Mouse (Mus musculus) adrenal gland, adult 2 months (tissue): ENCODE results near the gene Mpp5. TPM values are rescaled to one million over a fixed set of nuclear protein-coding genes. Genes with fewer than 3 reads are reported as not detected.

Source experiments
- DNase-seq: peaks from one replicate; pipeline ENCODE4 v3.0.0; 2021
- polyA plus RNA-seq: library from polyadenylated mRNA; depleted of rRNA; stranded (reverse); fragments of >200 nt; gene quantifications from 2 replicates; pipeline ENCODE4 v1.2.3, GENCODE M21; 2012; rRNA removed
- total RNA-seq, 2 experiments: library from RNA; stranded (reverse); gene quantifications; 2 replicates each; pipeline ENCODE4 v1.2.3; 2021

Mpp5 gene
- total and polyA plus RNA-seq, 3 experiments, result 0.33 to 36.3 (median 26.9) TPM

- DNase-seq, result no peak
These were observed 93.7 kb downstream of the Mpp5 start for GRCm38 (mm10) chr12:78842429-78842828.

GRCm38 (mm10) chr12:78848246-78848645 lies 99.5 kb downstream of the Mpp5 start:
- no peak for DNase-seq

GRCm38 (mm10) chr12:78860921-78861495 lies 112.3 kb downstream of the Mpp5 start:
- DNase-seq, result no peak

- peak; percentile 99 for DNase-seq
These were observed 113.0 kb downstream of the Mpp5 start, which contains the start of the genes Atp6v1d and Eif2s1 for GRCm38 (mm10) chr12:78861496-78862253. Gene Atp6v1d (minus strand): TSS chr12:78861638. Gene Eif2s1 (plus strand): TSS chr12:78861819.

- no peak for DNase-seq
These were observed 113.6 kb downstream of the Mpp5 start for GRCm38 (mm10) chr12:78862254-78862730.

GRCm38 (mm10) chr12:78865434-78865833 lies 116.7 kb downstream of the Mpp5 start:
- no peak for DNase-seq

- DNase-seq, result peak; percentile 15
These were observed 119.4 kb downstream of the Mpp5 start for GRCm38 (mm10) chr12:78868115-78868514.

GRCm38 (mm10) chr12:78874581-78874980 lies 125.9 kb downstream of the Mpp5 start:
- no peak for DNase-seq

- no peak for DNase-seq
These were observed 141.4 kb downstream of the Mpp5 start for GRCm38 (mm10) chr12:78890062-78890461.

Other genes with a start within 250 kb of the Mpp5 start
- under 1 TPM; 0.35 to 0.86 TPM for gene Fam71d, start 57.4 kb upstream of the Mpp5 start, total RNA-seq
- gene Fam71d, start 57.4 kb upstream of the Mpp5 start, polyA plus RNA-seq, result not detected in 2 replicates
- gene Atp6v1d, start 112.7 kb downstream of the Mpp5 start, total RNA-seq, result 10 to 100 TPM; 58.6 to 78.8 TPM
- 2.2 and 2.4 TPM in 2 replicates for gene Atp6v1d, start 112.7 kb downstream of the Mpp5 start, polyA plus RNA-seq
- 10 to 100 TPM; 75.7 to 83.3 TPM for gene Eif2s1, start 112.9 kb downstream of the Mpp5 start, total RNA-seq
- gene Eif2s1, start 112.9 kb downstream of the Mpp5 start, polyA plus RNA-seq, result 3.5 and 3.9 TPM in 2 replicates
- under 1 TPM; 0.23 to 0.41 TPM for gene Plek2, start 158.1 kb downstream of the Mpp5 start, total RNA-seq
- not detected in 2 replicates for gene Plek2, start 158.1 kb downstream of the Mpp5 start, polyA plus RNA-seq